Mouse (Mus musculus): Measurements from ENCODE around the gene Suclg2. TPM values are rescaled to one million over a fixed set of nuclear protein-coding genes. Genes with fewer than 3 reads are reported as not detected.

Gene Suclg2
- polyA plus RNA-seq, 1 experiment from 2014 or later = 18.3 TPM

DNA sequence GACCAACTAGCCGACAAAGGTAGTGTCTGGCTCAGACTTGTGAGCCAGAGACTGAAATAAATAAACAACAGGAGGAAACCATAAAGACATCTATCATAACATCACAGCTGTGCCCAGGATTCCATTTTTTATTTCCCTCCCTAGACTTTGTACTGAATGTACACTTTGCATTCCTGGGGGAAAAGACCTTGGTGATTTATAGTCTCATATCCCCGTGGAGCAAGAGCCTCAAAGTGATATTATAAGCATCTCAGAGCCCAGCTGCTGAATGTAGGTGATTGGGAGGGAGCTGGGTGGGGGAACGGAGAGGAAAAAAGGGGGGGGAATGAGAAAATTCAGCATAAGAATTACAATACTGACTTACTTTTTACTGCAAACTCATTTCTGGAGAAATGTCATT is 259.2 kb downstream of the Suclg2 start:
- H3K27me3 ChIP-seq (replicated peaks; ENCODE audit: control insufficient read depth, insufficient read depth, low read length) = no peaks in the 10 kb centered on the region
- no peak overlapping the region for H3K4me2 ChIP-seq (ENCODE audit: low read length)
- WGBS = 59% methylated on average over 3 of the region's 3 CpGs
- no peak overlapping the region for H3K9ac ChIP-seq (ENCODE audit: low read depth, low read length)
- no peaks in the 10 kb centered on the region for H3K36me3 ChIP-seq (ENCODE audit: control insufficient read depth, insufficient read depth, low read length)
- no peak overlapping the region for H3K27ac ChIP-seq (ENCODE audit: low read depth, low read length)
- no peak overlapping the region for H3K4me3 ChIP-seq (ENCODE audit: low read length)
- H3K9me3 ChIP-seq (ENCODE audit: control insufficient read depth, low read length) = no peaks in the 10 kb centered on the region
- no peak for ATAC-seq
- H3K4me1 ChIP-seq (ENCODE audit: control insufficient read depth, insufficient read depth, low read depth, low read length) = no peaks in the 10 kb centered on the region

DNA sequence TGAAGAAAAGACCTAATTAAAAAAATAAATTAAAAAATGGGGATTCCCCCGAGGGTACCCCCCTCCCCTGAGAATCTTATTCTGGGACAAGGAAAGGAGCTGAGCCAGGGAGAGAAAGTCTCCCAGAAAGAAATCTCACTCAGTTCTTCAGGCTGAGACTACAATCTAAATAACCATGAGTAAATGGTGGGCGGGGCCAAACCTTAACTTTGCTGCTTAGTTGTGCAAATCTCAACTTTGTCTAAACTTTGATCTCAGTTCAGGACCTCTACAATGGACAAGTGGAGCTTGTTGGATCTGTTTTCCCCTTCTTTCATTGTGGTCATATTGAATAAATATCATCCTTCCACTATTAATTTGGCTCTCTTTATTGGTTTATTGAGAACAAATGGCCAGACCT is 272.4 kb downstream of the Suclg2 start:
- H3K4me3 ChIP-seq (ENCODE audit: low read length) = no peak overlapping the region
- no peak overlapping the region for H3K9ac ChIP-seq (ENCODE audit: low read depth, low read length)
- 91% methylated on average over 2 of the region's 2 CpGs for WGBS
- no peak overlapping the region for H3K4me2 ChIP-seq (ENCODE audit: low read length)
- no peaks in the 10 kb centered on the region for H3K36me3 ChIP-seq (ENCODE audit: control insufficient read depth, insufficient read depth, low read length)
- ATAC-seq = no peak
- H3K4me1 ChIP-seq (ENCODE audit: control insufficient read depth, insufficient read depth, low read depth, low read length) = no peaks in the 10 kb centered on the region
- no peak overlapping the region for H3K27ac ChIP-seq (ENCODE audit: low read depth, low read length)
- H3K9me3 ChIP-seq (ENCODE audit: control insufficient read depth, low read length) = no peaks in the 10 kb centered on the region; the same call in 1 of the 2 replicates
- no peaks in the 10 kb centered on the region for H3K27me3 ChIP-seq (replicated peaks; ENCODE audit: control insufficient read depth, insufficient read depth, low read length)

DNA sequence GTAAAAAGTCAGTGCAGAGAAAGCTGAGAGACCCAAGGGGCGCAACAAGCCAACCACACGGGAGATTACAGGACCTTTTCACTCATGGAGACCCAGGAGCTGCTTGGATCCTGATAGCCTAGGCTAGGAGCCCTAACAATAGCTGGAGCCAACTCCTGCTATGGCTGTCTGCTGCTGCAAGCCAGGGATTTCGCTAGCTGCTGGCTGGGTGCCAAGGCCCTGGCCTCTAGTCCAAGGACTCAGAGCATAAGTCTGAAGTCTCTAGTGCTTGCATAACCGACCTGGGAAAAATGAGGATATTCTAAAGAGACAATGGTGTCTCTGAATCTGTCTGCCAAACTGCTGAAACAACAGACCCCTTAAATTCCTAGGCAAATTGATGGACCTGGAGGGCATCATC is 273.6 kb downstream of the Suclg2 start:
- no peaks in the 10 kb centered on the region for H3K27me3 ChIP-seq (replicated peaks; ENCODE audit: control insufficient read depth, insufficient read depth, low read length)
- no peak overlapping the region for H3K4me2 ChIP-seq (ENCODE audit: low read length)
- no peaks in the 10 kb centered on the region for H3K36me3 ChIP-seq (ENCODE audit: control insufficient read depth, insufficient read depth, low read length)
- H3K4me1 ChIP-seq (ENCODE audit: control insufficient read depth, insufficient read depth, low read depth, low read length) = no peaks in the 10 kb centered on the region
- no peak for ATAC-seq
- H3K4me3 ChIP-seq (ENCODE audit: low read length) = no peak overlapping the region
- no peak overlapping the region for H3K27ac ChIP-seq (ENCODE audit: low read depth, low read length)
- WGBS = 68% methylated on average over 4 of the region's 4 CpGs
- no peaks in the 10 kb centered on the region; the same call in 1 of the 2 replicates for H3K9me3 ChIP-seq (ENCODE audit: control insufficient read depth, low read length)
- H3K9ac ChIP-seq (ENCODE audit: low read depth, low read length) = no peak overlapping the region

Data from hindbrain, embryonic 16.5 days (tissue).